Mouse (Mus musculus) liver, adult (tissue): ENCODE data around the gene Ggt6.
A peak's percentile ranks its signal among the peaks of the same experiment; 100 is the strongest.

Experiments used
- GATA4 ChIP-seq: IDR thresholded peaks from 2 replicates; pipeline ENCODE4 v1.6.1; 2014; ENCODE audit warnings: mild to moderate bottlenecking, low read length; ENCODE audit not compliant: insufficient replicate concordance

The Ggt6 gene

GRCm38 (mm10) chr11:72474926-72475325, 39.6 kb downstream of the Ggt6 start:
- TF ChIP-seq GATA4: peak; percentile 94

- TF ChIP-seq GATA4: no peak
Measured at GRCm38 (mm10) chr11:72475408-72475807, 40.1 kb downstream of the Ggt6 start.

GRCm38 (mm10) chr11:72476074-72476625, 40.8 kb downstream of the Ggt6 start:
- TF ChIP-seq GATA4: no peak

GRCm38 (mm10) chr11:72477182-72477581, 41.9 kb downstream of the Ggt6 start:
- no peak for TF ChIP-seq GATA4

- TF ChIP-seq GATA4: no peak
Measured at GRCm38 (mm10) chr11:72477653-72478052, 42.3 kb downstream of the Ggt6 start.

- TF ChIP-seq GATA4: no peak
Measured at GRCm38 (mm10) chr11:72478228-72478627, 42.9 kb downstream of the Ggt6 start.

- no peak for TF ChIP-seq GATA4
Measured at GRCm38 (mm10) chr11:72479499-72479898, 44.2 kb downstream of the Ggt6 start.

GRCm38 (mm10) chr11:72481313-72481712, 46.0 kb downstream of the Ggt6 start:
- no peak for TF ChIP-seq GATA4

GRCm38 (mm10) chr11:72481952-72482351, 46.6 kb downstream of the Ggt6 start:
- no peak for TF ChIP-seq GATA4

GRCm38 (mm10) chr11:72484549-72484948, 49.2 kb downstream of the Ggt6 start:
- TF ChIP-seq GATA4: peak; percentile 74; the same call in 1 of the 2 replicates

- TF ChIP-seq GATA4: no peak
Measured at GRCm38 (mm10) chr11:72485157-72485556, 49.8 kb downstream of the Ggt6 start.

- no peak for TF ChIP-seq GATA4
Measured at GRCm38 (mm10) chr11:72485960-72486359, 50.6 kb downstream of the Ggt6 start.

- TF ChIP-seq GATA4: no peak
Measured at GRCm38 (mm10) chr11:72487171-72487570, 51.8 kb downstream of the Ggt6 start.

GRCm38 (mm10) chr11:72487739-72488138, 52.4 kb downstream of the Ggt6 start:
- no peak for TF ChIP-seq GATA4
